Mouse (Mus musculus) neural tube, embryonic 14.5 days (tissue): ENCODE measurements around the gene Gm10181. TPM values are rescaled to one million over a fixed set of nuclear protein-coding genes. Genes with fewer than 3 reads are reported as not detected.
A peak's percentile ranks its signal among the peaks of the same experiment; 100 is the strongest.

Source experiments
- ATAC-seq: fragments of 200-750 bp; cut with Nextera tagmentation; 2 replicates; pipeline ENCODE4 v1.8.0; 2017; ENCODE audit warnings: low read depth, mild to moderate bottlenecking, moderate TSS enrichment, moderate library complexity
- H3K27ac ChIP-seq: fragments of 300-500 bp; sonication (generic); 2 replicates; pipeline ENCODE4 v1.5.1; 2014; ENCODE audit warnings: low read depth, mild to moderate bottlenecking, control low read depth, low read length, moderate library complexity, mixed read lengths
- H3K27me3 ChIP-seq: fragments of 300-500 bp; sonication (generic); 2 replicates; pipeline ENCODE4 v1.6.1; 2014; ENCODE audit warnings: low read length; ENCODE audit not compliant: control insufficient read depth, insufficient read depth
- H3K36me3 ChIP-seq: fragments of 300-500 bp; sonication (generic); 2 replicates; pipeline ENCODE4 v1.6.1; 2014; ENCODE audit warnings: low read length, mixed read lengths; ENCODE audit not compliant: control insufficient read depth, insufficient read depth
- H3K4me1 ChIP-seq: fragments of 300-500 bp; sonication (generic); 2 replicates; pipeline ENCODE4 v1.6.1; 2014; ENCODE audit warnings: low read length; ENCODE audit not compliant: control insufficient read depth, insufficient read depth
- H3K4me2 ChIP-seq: fragments of 300-500 bp; sonication (generic); 2 replicates; pipeline ENCODE4 v1.6.1; 2014; ENCODE audit warnings: mild to moderate bottlenecking, low read depth, low read length, control low read depth
- H3K4me3 ChIP-seq: fragments of 300-500 bp; sonication (generic); 2 replicates; pipeline ENCODE4 v1.5.1; 2014; ENCODE audit warnings: low read depth, low read length, control low read depth, mixed read lengths
- H3K9ac ChIP-seq: fragments of 300-500 bp; sonication (generic); replicated peaks from 2 replicates; pipeline ENCODE4 v1.6.1; 2014; ENCODE audit warnings: low read depth, mild to moderate bottlenecking, control low read depth, low read length, mixed read lengths
- H3K9me3 ChIP-seq: fragments of 300-500 bp; sonication (generic); 2 replicates; pipeline ENCODE4 v1.6.1; 2016; ENCODE audit warnings: low read length; ENCODE audit not compliant: control insufficient read depth
- WGBS: fragments of 180-500 bp; shearing (Covaris S2); extraction: QIAGEN DNeasy Blood & Tissue Kit; methylation state at CpG from one replicate; pipeline ENCODE4 v1.1.7; 2014; 5-methylcytosine and 5-hydroxymethylcytosine counted together
- polyA plus RNA-seq: library from polyadenylated mRNA; unstranded; fragments of >200 nt; fragmentation: Nextera tagmentation; extraction: Ambion mirVana; gene quantifications from 2 replicates; pipeline ENCODE4 v1.2.1, GENCODE M21; 2014

Gm10181 gene
- not detected in 2 replicates for polyA plus RNA-seq

- no peaks in the 10 kb centered on the region for H3K9me3 ChIP-seq
- H3K9ac ChIP-seq, result no peak within 1 kb of the TSS
- H3K27me3 ChIP-seq, result no peaks in the 10 kb centered on the region
- H3K36me3 ChIP-seq, result no peaks in the 10 kb centered on the region
- no peaks in the 10 kb centered on the region for H3K4me1 ChIP-seq
- no peak within 1 kb of the TSS for H3K4me2 ChIP-seq
- WGBS, result 90% methylated on average over 2 of the region's 2 CpGs
- no peak within 1 kb of the TSS for H3K4me3 ChIP-seq
- no peak within 1 kb of the TSS for H3K27ac ChIP-seq
- ATAC-seq, result no peak
Observed at GRCm38 (mm10) chr9:25089122-25089521, at the start of gene Gm10181. TSS of gene Gm10181 (plus strand) at chr9:25089422.

DNA sequence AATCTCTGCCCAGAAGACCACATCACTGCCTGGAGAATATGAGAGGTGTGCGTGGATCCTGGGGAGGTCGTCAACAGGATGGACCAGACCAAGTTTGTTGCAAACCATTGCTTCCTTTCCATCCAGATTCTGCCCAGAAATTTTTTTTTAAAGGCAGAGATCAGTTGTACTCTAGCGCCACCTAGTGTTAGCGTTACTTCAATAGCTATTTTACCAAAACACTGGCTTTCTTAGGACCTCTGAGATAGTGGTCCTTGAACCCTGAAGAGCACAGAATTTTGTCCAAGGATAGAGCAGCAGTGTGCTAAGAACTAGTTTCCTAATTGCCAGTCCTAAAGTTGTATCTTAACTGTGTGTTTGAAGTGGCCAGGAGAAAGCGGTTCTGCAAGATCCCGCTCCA, 47.6 kb upstream of the Gm10181 start:
- no peak overlapping the region for H3K4me2 ChIP-seq
- H3K36me3 ChIP-seq, result no peaks in the 10 kb centered on the region
- H3K9ac ChIP-seq, result no peak overlapping the region
- H3K9me3 ChIP-seq, result no peaks in the 10 kb centered on the region
- H3K27me3 ChIP-seq, result no peaks in the 10 kb centered on the region; the same call in 1 of the 2 replicates
- H3K4me1 ChIP-seq, result peaks cover 4% of the 10 kb centered on the region; the same call in 1 of the 2 replicates
- 29% methylated on average over 6 of the region's 6 CpGs for WGBS
- H3K27ac ChIP-seq, result no peak overlapping the region
- peak; percentile 44; the same call in 1 of the 2 replicates for ATAC-seq
- no peak overlapping the region for H3K4me3 ChIP-seq

DNA sequence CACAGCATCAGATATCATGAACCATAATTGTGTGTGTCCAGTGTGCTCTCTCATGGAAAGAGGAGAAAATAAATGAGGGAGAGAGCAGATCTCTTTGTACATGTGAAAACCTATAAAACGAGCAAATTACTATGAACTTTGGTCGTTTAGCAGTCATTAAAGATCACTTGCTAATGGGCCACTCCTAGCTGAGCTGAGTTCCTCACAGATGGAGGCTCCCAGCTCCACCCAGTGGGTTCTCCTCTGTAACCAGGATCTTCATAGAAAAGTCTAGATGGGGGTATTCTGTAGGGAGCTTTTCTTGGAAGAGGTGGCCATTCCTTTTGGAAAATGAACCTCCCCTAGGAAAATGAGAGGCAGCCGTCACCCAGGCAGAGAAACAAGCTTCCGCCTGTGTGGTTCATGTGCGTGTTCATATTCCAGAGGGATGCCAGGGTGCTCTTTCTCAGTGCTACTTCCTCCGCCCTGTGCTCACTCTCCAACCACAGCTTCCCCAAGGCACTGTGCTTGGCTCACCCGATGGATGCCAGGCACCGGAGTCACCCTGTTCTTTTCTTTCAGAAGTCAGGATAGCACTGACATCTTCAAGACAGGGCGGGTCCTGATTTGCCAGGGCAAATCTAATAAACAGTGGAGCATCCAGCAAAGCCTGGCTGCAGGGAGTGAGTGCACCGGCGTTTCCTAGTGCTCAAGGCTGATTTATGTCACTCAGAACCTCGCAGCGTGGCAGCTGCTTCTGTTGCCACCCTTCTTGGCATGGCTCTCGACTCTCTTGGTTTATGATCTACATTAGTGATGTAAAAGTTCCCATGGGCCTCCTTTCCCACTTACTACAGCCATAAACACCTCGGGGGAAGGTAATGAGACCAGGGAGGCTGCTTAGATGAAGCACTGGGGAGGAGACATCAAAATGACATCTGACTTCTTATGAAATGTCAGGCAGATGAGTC, 46.8 kb upstream of the Gm10181 start:
- ATAC-seq, result peak; percentile 90
- WGBS, result 46% methylated on average over 15 of the region's 15 CpGs

GRCm38 (mm10) chr9:25044325-25044724, 44.9 kb upstream of the Gm10181 start:
- Histone ChIP-seq H3K4me1 (peaks cover 4% of the 10 kb centered on the region; the same call in 1 of the 2 replicates), H3K9ac (no peak overlapping the region), H3K36me3 (no peaks in the 10 kb centered on the region), H3K27ac (no peak overlapping the region), H3K9me3 (no peaks in the 10 kb centered on the region), H3K4me3 (no peak overlapping the region), H3K4me2 (no peak overlapping the region), H3K27me3 (no peaks in the 10 kb centered on the region; the same call in 1 of the 2 replicates)
- WGBS, result 96% methylated on average over 3 of the region's 3 CpGs
- ATAC-seq, result no peak

More for the DNA sequence above, 46.8 kb upstream of the Gm10181 start:
- Histone ChIP-seq H3K27me3 (no peaks in the 10 kb centered on the region; the same call in 1 of the 2 replicates), H3K9me3 (no peaks in the 10 kb centered on the region), H3K4me1 (peaks cover 4% of the 10 kb centered on the region; the same call in 1 of the 2 replicates), H3K9ac (no peak overlapping the region), H3K36me3 (no peaks in the 10 kb centered on the region), H3K4me2 (peak overlapping the region; percentile 8; the same call in 1 of the 2 replicates), H3K27ac (no peak overlapping the region), H3K4me3 (no peak overlapping the region)

- Histone ChIP-seq H3K9me3 (no peaks in the 10 kb centered on the region), H3K4me3 (no peak overlapping the region), H3K4me1 (no peaks in the 10 kb centered on the region), H3K4me2 (no peak overlapping the region), H3K36me3 (no peaks in the 10 kb centered on the region), H3K9ac (no peak overlapping the region), H3K27ac (no peak overlapping the region), H3K27me3 (no peaks in the 10 kb centered on the region)
- WGBS, result 50% methylated on average over 2 of the region's 2 CpGs
- no peak for ATAC-seq
Observed at GRCm38 (mm10) chr9:25048289-25048688, 40.9 kb upstream of the Gm10181 start.

- no peak overlapping the region for H3K4me3 ChIP-seq
- H3K4me2 ChIP-seq, result no peak overlapping the region
- H3K4me1 ChIP-seq, result no peaks in the 10 kb centered on the region
- H3K36me3 ChIP-seq, result no peaks in the 10 kb centered on the region
- WGBS, result 84% methylated on average over 2 of the region's 2 CpGs
- no peak overlapping the region for H3K27ac ChIP-seq
- no peak overlapping the region for H3K9ac ChIP-seq
- H3K27me3 ChIP-seq, result no peaks in the 10 kb centered on the region
- no peaks in the 10 kb centered on the region for H3K9me3 ChIP-seq
- ATAC-seq, result no peak
Observed at GRCm38 (mm10) chr9:25048940-25049339, 40.3 kb upstream of the Gm10181 start.

- Histone ChIP-seq H3K9me3 (no peaks in the 10 kb centered on the region), H3K4me3 (no peak overlapping the region), H3K27ac (no peak overlapping the region), H3K4me2 (no peak overlapping the region), H3K9ac (no peak overlapping the region), H3K36me3 (no peaks in the 10 kb centered on the region), H3K4me1 (no peaks in the 10 kb centered on the region), H3K27me3 (no peaks in the 10 kb centered on the region)
- WGBS, result 74% methylated on average over 4 of the region's 4 CpGs
- no peak for ATAC-seq
Observed at GRCm38 (mm10) chr9:25051901-25052300, 37.3 kb upstream of the Gm10181 start.

DNA sequence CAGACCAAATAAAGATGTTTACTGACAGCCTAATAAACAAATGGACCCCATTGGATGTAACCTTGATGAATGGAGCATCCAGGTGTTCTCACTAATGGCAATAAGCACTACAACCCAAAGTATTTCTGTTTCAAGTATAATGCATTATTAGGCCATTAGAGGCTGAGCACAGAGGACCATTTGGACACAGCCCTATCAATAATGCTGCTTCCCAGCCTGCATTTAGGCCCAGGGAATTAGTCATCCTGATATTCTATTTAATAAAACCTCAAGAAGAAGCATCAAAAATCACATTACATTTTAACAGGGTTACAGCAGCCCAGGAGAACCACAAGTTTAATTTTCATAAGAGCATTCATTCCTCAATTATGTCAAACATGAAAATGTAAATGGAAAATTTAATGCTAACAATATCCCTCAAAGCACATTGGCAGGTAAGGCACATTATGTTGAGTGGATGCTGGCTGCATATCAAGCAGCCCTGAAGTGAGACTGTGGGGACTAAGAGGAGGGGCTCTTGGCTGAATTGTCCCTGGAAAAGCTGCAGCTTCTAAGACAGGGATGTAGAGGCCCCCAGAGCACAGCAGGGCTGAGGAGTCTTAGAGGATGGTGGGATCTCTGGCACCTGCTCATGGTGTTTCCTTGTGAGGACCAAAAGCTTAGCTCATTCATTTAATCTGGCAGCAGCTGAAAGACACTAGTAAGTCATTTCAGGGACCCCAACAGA, 33.4 kb upstream of the Gm10181 start:
- Histone ChIP-seq H3K27ac (no peak overlapping the region), H3K4me2 (no peak overlapping the region), H3K9me3 (no peaks in the 10 kb centered on the region), H3K4me1 (no peaks in the 10 kb centered on the region), H3K9ac (no peak overlapping the region), H3K27me3 (no peaks in the 10 kb centered on the region), H3K4me3 (no peak overlapping the region), H3K36me3 (no peaks in the 10 kb centered on the region)
- peak; percentile 81; the same call in 1 of the 2 replicates for ATAC-seq

- Histone ChIP-seq H3K4me3 (no peak overlapping the region), H3K4me2 (no peak overlapping the region), H3K27me3 (no peaks in the 10 kb centered on the region), H3K36me3 (no peaks in the 10 kb centered on the region), H3K4me1 (no peaks in the 10 kb centered on the region), H3K27ac (no peak overlapping the region), H3K9me3 (peaks cover 4% of the 10 kb centered on the region; the same call in 1 of the 2 replicates), H3K9ac (no peak overlapping the region)
- ATAC-seq, result no peak
- WGBS, result 77% methylated on average over 2 of the region's 3 CpGs
Observed at GRCm38 (mm10) chr9:25058726-25059125, 30.5 kb upstream of the Gm10181 start.
